Mouse (Mus musculus) cortical plate, adult 2 months (tissue): Measurements from ENCODE around the gene Gm49339.

Experiments
- CTCF ChIP-seq: fragments of 200-500 bp; IDR thresholded peaks from 2 replicates; pipeline ENCODE4 v1.5.1; 2011; ENCODE audit warnings: mild to moderate bottlenecking, control low read depth, low read length; ENCODE audit not compliant: insufficient read depth; ENCODE audit errors: extremely low read depth
- POLR2A ChIP-seq: fragments of 200-500 bp; IDR thresholded peaks from 2 replicates; pipeline ENCODE4 v1.6.1; 2011; ENCODE audit warnings: mild to moderate bottlenecking, low read length, control low read depth; ENCODE audit not compliant: insufficient read depth; ENCODE audit errors: extremely low read depth

- TF ChIP-seq CTCF: no peak
- no peak for TF ChIP-seq POLR2A
Measured at GRCm38 (mm10) chr10:51528840-51529434, 48.5 kb downstream of the Gm49339 start.
